Mouse (Mus musculus) c-Kit-positive CD71-positive TER-119-positive erythroid progenitor cells, embryonic 14.5 days (primary cell): ENCODE data around the gene Pdzd2.

Source experiments
- DNase-seq: peaks from one replicate; pipeline ENCODE4 v3.0.0-alpha.2; 2013; ENCODE audit warnings: low spot score

Pdzd2 gene

GRCm38 (mm10) chr15:12311465-12311864, 428.3 kb downstream of the Pdzd2 start:
- DNase-seq, result no peak

GRCm38 (mm10) chr15:12310676-12311075, 429.0 kb downstream of the Pdzd2 start:
- DNase-seq, result no peak
